Mouse (Mus musculus) C2C12 (cell line): ENCODE measurements around the gene Sec24b. TPM values are rescaled to one million over a fixed set of nuclear protein-coding genes. Genes with fewer than 3 reads are reported as not detected.

ENCODE experiments used
- H3K27me3 ChIP-seq: one replicate; pipeline ENCODE4 v1.6.1; 2011; ENCODE audit not compliant: control insufficient read depth, insufficient read depth, insufficient read length
- H3K36me3 ChIP-seq: one replicate; pipeline ENCODE4 v1.6.1; 2011; ENCODE audit not compliant: control insufficient read depth, insufficient read depth
- H3K4me3 ChIP-seq: one replicate; pipeline ENCODE4 v1.5.1; 2011; ENCODE audit warnings: mild to moderate bottlenecking, control low read depth; ENCODE audit not compliant: poor library complexity, insufficient read depth, severe bottlenecking
- H3K79me2 ChIP-seq: one replicate; pipeline ENCODE4 v1.6.1; 2011; ENCODE audit not compliant: control insufficient read depth, insufficient read depth
- H3K79me3 ChIP-seq: one replicate; pipeline ENCODE4 v1.6.1; 2011; ENCODE audit warnings: low read depth, control low read depth
- H3ac ChIP-seq: one replicate; pipeline ENCODE3; 2011; ENCODE audit warnings: low read depth; ENCODE audit not compliant: control insufficient read depth, insufficient read length
- CEBPB ChIP-seq: IDR thresholded peaks from one replicate; pipeline ENCODE4 v1.6.1; 2011; ENCODE audit warnings: low read depth, mild to moderate bottlenecking, control low read depth, moderate library complexity
- CTCF ChIP-seq: IDR thresholded peaks from one replicate; pipeline ENCODE4 v1.5.1; 2011; ENCODE audit not compliant: control insufficient read depth, insufficient read depth, insufficient read length
- FOSL1 ChIP-seq: IDR thresholded peaks from one replicate; pipeline ENCODE4 v1.8.0; 2011; ENCODE audit warnings: mild to moderate bottlenecking, low read length; ENCODE audit not compliant: poor library complexity, insufficient read depth, severe bottlenecking
- MAX ChIP-seq: IDR thresholded peaks from one replicate; pipeline ENCODE4 v1.6.1; 2011; ENCODE audit warnings: mild to moderate bottlenecking, control low read depth
- MYOD1 ChIP-seq: IDR thresholded peaks from one replicate; pipeline ENCODE4 v1.6.1; 2011; ENCODE audit warnings: low read depth; ENCODE audit not compliant: control insufficient read depth, insufficient read length
- MYOG ChIP-seq: IDR thresholded peaks from one replicate; pipeline ENCODE4 v1.6.1; 2011; ENCODE audit not compliant: control insufficient read depth, insufficient read length; ENCODE audit errors: extremely low read depth
- USF1 ChIP-seq: IDR thresholded peaks from one replicate; pipeline ENCODE4 v1.6.1; 2011; ENCODE audit warnings: low read depth, mild to moderate bottlenecking, control low read depth, moderate library complexity
- polyA plus RNA-seq: library from polyadenylated mRNA; unstranded; fragments of >200 nt; fragmentation: generic; extraction: Trizol; gene quantifications from one replicate; pipeline ENCODE4 v1.2.1, GENCODE M21; 2012; ENCODE audit warnings: missing spikeins

Gene Sec24b
- polyA plus RNA-seq, 1 experiment: 30.2 TPM

DNA sequence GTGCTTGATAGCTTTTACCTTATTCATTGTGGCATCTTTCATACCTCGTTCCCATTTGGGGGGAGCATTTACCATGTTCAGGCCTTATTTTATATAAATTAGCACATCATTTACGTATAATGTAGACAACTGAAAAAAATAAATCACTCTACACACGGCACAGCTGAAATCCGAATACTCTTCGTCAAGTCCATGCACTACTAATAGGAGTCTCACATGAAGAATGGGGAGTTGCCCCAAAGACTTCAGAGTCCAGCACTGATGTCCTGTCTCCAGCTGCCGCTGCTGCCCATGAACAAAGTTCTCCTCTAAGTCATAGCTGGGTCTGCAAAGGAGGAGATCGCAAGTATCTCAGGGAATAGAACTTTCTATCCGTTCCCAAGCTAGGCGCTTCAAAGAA, 15.9 kb upstream of the Sec24b start:
- TF ChIP-seq CEBPB (no peak), USF1 (no peak), MAX (no peak), CTCF (no peak), MYOD1 (no peak), MYOG (no peak)
- no peaks in the 10 kb centered on the region for H3K36me3 ChIP-seq
- H3K79me2 ChIP-seq: no peaks in the 10 kb centered on the region
- no peak overlapping the region for H3K4me3 ChIP-seq
- no peak overlapping the region for H3ac ChIP-seq
- H3K79me3 ChIP-seq: no peaks in the 10 kb centered on the region
- H3K27me3 ChIP-seq: no peaks in the 10 kb centered on the region

DNA sequence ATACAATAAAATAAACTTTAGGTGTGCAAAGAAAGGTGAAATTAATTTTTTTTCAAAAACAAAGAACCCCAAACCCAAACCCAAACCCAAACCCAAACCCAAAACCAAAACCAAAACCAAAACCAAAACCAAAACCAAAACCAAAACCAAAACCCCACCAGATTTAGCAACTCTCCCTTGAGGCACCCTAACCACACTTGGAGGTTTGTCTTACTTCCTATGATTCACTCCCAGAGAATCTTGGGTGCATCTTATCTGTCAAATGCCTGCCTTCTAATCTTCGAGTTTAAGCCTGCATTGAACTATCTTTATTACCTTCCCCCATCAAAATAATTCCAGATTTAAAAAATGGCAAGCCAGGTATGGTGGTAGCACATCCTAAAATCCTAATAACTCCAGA, 14.4 kb upstream of the Sec24b start:
- TF ChIP-seq MYOG: no peak
- TF ChIP-seq FOSL1: no peak
- no peak for TF ChIP-seq MYOD1
- TF ChIP-seq CTCF: no peak
- no peak for TF ChIP-seq MAX
- no peak for TF ChIP-seq USF1
- TF ChIP-seq CEBPB: no peak
- Histone ChIP-seq H3ac (no peak overlapping the region), H3K27me3 (no peaks in the 10 kb centered on the region), H3K4me3 (no peak overlapping the region), H3K36me3 (no peaks in the 10 kb centered on the region), H3K79me2 (no peaks in the 10 kb centered on the region), H3K79me3 (no peaks in the 10 kb centered on the region)

DNA sequence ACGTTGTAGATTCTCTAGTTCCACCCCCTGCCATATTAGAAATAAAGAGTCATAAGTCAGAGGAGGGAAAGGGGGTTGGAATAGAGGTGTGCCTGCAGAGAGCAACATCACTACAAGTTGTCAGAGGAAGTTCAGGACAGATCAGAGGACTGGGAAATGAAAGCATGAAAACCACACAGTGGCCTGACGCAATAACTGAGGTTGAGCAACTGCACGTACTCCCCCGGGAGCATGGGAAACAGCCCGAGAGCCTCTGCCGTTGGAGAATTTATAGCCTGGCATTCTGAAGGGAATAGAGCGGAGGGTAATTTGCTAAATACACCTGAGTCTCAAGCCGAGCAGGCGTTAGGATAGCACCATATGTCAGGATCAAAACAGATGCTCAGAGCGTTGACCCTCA, 11.7 kb upstream of the Sec24b start:
- Histone ChIP-seq H3K27me3 (no peaks in the 10 kb centered on the region), H3K36me3 (no peaks in the 10 kb centered on the region), H3K4me3 (no peak overlapping the region), H3ac (no peak overlapping the region), H3K79me2 (no peaks in the 10 kb centered on the region), H3K79me3 (no peaks in the 10 kb centered on the region)
- TF ChIP-seq MYOD1: no peak
- peak; percentile 94 for TF ChIP-seq CEBPB

DNA sequence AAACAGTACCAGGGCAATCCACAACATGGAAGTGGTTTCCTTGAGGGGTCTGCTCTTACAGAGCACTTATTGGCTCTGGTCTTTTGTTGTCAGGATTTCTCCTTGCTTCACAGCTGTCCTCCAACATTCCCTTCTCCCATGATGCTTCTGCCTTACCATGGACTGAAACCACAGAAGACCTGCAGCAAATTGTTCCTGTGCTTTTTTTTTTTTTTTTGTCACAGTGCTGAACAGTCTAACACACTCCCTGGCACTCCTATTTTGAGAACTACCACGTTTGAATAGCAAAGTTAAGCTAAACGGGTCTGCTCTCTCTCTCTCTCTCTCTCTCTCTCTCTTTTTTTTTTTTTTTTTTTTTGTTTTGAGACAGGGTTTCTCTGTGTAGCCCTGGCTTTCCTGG, 10.6 kb upstream of the Sec24b start:
- Histone ChIP-seq H3K27me3 (no peaks in the 10 kb centered on the region), H3ac (no peak overlapping the region), H3K79me2 (no peaks in the 10 kb centered on the region), H3K79me3 (no peaks in the 10 kb centered on the region), H3K4me3 (no peak overlapping the region), H3K36me3 (no peaks in the 10 kb centered on the region)
- no peak for TF ChIP-seq MYOD1

DNA sequence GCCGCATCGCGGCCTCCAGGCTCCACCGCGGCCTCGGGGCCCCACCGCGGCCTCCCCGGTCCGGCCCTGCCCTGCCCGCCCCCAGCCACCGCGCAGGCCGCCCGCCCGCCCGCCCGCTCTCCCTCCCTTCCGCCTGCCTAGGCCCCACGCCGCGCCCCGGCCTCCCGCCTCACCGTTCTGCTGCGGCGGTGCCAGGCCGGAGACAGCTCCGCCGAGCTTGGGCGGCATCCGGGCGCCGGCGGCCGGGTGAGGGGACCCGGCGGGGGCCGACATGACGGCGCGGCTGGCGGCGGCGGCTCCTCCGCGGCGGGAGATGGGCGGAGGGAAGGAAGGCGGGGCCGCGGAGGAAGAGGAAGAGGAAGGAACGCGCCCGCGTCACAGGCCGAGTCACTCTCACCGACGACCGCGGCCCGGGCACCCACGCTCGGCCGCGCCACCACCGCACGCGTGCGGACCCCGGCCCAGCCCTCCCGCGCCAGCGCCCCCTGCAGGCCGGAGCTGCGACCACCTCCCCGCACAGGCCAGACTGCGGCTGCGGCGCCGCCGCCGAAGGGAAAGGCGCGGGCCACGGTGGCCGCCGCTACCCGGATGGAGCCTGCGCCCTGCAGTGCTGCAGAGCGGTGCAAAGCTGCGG, 840 bp downstream of the Sec24b start:
- H3K36me3 ChIP-seq: peaks cover 15% of the 10 kb centered on the region
- no peak for TF ChIP-seq FOSL1
- TF ChIP-seq CTCF: peak; percentile 93
- peak; percentile 56 for TF ChIP-seq MAX
- TF ChIP-seq MYOD1: no peak
- TF ChIP-seq CEBPB: no peak
- no peaks in the 10 kb centered on the region for H3K27me3 ChIP-seq
- H3K79me3 ChIP-seq: peaks cover 50% of the 10 kb centered on the region
- peaks cover 63% of the 10 kb centered on the region for H3K79me2 ChIP-seq
- H3K4me3 ChIP-seq: peak overlapping the region; percentile 48
- H3ac ChIP-seq: peak overlapping the region; percentile 91

DNA sequence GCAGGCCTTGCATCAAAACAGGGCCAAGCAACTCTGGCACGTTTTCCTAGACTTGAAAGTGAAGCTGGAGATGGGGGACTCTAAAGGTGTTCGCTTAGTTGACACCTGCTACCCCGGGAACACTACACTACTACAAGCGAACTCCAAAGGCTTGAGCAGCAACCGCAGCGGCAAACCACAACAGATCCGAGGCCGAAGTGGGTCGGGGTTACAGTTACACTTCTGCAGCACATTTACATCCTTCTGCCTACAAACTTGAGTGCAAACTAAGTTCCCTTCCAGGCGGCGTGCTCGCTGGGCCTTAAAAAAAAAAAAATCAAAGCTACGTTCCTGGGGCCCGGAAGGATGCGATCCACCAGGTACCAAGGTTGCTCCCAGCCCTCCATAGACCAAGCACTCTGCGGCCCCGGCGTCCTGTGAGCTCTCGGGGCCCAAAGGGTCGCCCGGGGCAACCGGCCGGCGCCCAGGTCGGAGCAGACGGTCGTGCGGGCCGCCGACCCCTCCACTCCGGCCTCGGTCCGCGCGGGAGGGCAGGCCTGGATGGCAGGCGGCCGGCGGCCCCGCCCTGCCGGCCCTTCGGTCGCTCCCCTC, 1.5 kb downstream of the Sec24b start:
- peak overlapping the region; percentile 48 for H3K4me3 ChIP-seq
- peak overlapping the region; percentile 91 for H3ac ChIP-seq
- peaks cover 69% of the 10 kb centered on the region for H3K79me2 ChIP-seq
- H3K79me3 ChIP-seq: peaks cover 56% of the 10 kb centered on the region
- no peak for TF ChIP-seq MYOD1
- no peak for TF ChIP-seq CEBPB
- no peak for TF ChIP-seq MYOG
- H3K27me3 ChIP-seq: no peaks in the 10 kb centered on the region
- peaks cover 18% of the 10 kb centered on the region for H3K36me3 ChIP-seq
